14 mouse cellular contexts compared by ENCODE assay signal in genomic region chr10:16052463-16052889, GRCm38 (mm10).
DNase-seq lines count a peak whose midpoint lies in the region; ATAC-seq lines count a peak whose summit lies in the region.
"Had no signal": no experiment of that assay in that cellular context is flagged by ENCODE, and none has a peak within 500 bp of the region (broad histone marks: within the 10 kb centered on the region; RNA-seq: fewer than 3 reads in every experiment).

No protein-coding gene starts in this region.

- H3K27ac ChIP-seq in forebrain, embryonic 11.5 days (ENCODE audit: low read depth, low read length) = no peak overlapping the region; the same call in 1 of the 2 replicates
- no peak overlapping the region for H3K27ac ChIP-seq in forebrain, embryonic 10.5 days
- H3K27ac ChIP-seq in embryonic facial prominence, embryonic 14.5 days (replicated peaks; ENCODE audit: low read depth, low read length) = no peak overlapping the region
- 0 out of 2 replicates have a peak overlapping the region, but pooled peaks have one; percentile 33 for H3K27ac ChIP-seq in hindbrain, embryonic 14.5 days
- H3K27ac ChIP-seq in neural tube, embryonic 13.5 days (replicated peaks) = 0 out of 2 replicates have a peak overlapping the region, but pooled peaks have one; percentile 14
- H3K27ac ChIP-seq in kidney, embryonic 16.5 days (ENCODE audit: low read length) = no peak overlapping the region
- H3K27ac ChIP-seq: gastrocnemius, adult 2 months had no signal

- no peak overlapping the region for H3K9ac ChIP-seq in forebrain, embryonic 11.5 days (ENCODE audit: low read length)
- H3K9ac ChIP-seq in embryonic facial prominence, embryonic 14.5 days (ENCODE audit: low read depth, low read length) = no peak overlapping the region
- H3K9ac ChIP-seq in hindbrain, embryonic 14.5 days = no peak overlapping the region
- no peak overlapping the region for H3K9ac ChIP-seq in neural tube, embryonic 13.5 days
- H3K9ac ChIP-seq in kidney, embryonic 16.5 days (replicated peaks; ENCODE audit: low read length) = no peak overlapping the region

- DNase-seq in forebrain, embryonic 11.5 days (ENCODE audit: low spot score) = peak; percentile 60
- DNase-seq in forebrain, embryonic 10.5 days (ENCODE audit: extremely low spot score, low spot score) = no peak
- peak; percentile 22 for DNase-seq in embryonic facial prominence, embryonic 14.5 days (ENCODE audit: low spot score)
- peak; percentile 55 for DNase-seq in hindbrain, embryonic 14.5 days (ENCODE audit: low spot score)
- DNase-seq in right cerebral cortex, adult 18-20 months = no peak
- no peak for DNase-seq in layer of hippocampus, postnatal 10 days (ENCODE audit: low spot score in 2 of 2)
- DNase-seq: adrenal gland, adult 2 months; gastrocnemius, adult 2 months; heart, postnatal 10 days; lung, adult 18-20 months had no signal

- no peaks in the 10 kb centered on the region for H3K36me3 ChIP-seq in forebrain, embryonic 11.5 days (ENCODE audit: control insufficient read depth, insufficient read depth, low read length)
- H3K36me3 ChIP-seq in forebrain, embryonic 10.5 days (replicated peaks) = no peaks in the 10 kb centered on the region
- no peaks in the 10 kb centered on the region for H3K36me3 ChIP-seq in embryonic facial prominence, embryonic 14.5 days (ENCODE audit: control insufficient read depth, insufficient read depth, low read length)
- no peaks in the 10 kb centered on the region for H3K36me3 ChIP-seq in hindbrain, embryonic 14.5 days (replicated peaks; ENCODE audit: control insufficient read depth, insufficient read depth)
- H3K36me3 ChIP-seq in neural tube, embryonic 13.5 days = no peaks in the 10 kb centered on the region
- H3K36me3 ChIP-seq in kidney, embryonic 16.5 days (ENCODE audit: insufficient read depth, low read length) = no peaks in the 10 kb centered on the region

- peak; percentile 87 for ATAC-seq in forebrain, embryonic 11.5 days (replicated peaks; ENCODE audit: low FRiP score)
- ATAC-seq in embryonic facial prominence, embryonic 14.5 days (ENCODE audit: low read depth) = peak; percentile 55; the same call in 1 of the 2 replicates
- peak; percentile 89 for ATAC-seq in hindbrain, embryonic 14.5 days (ENCODE audit: low FRiP score)
- peak; percentile 79; the same call in 1 of the 2 replicates for ATAC-seq in neural tube, embryonic 13.5 days (ENCODE audit: low read depth)
- ATAC-seq in kidney, embryonic 16.5 days (ENCODE audit: low FRiP score, low TSS enrichment) = no peak
- ATAC-seq: intestine, postnatal 0 days had no signal

- H3K4me1 ChIP-seq in forebrain, embryonic 11.5 days (replicated peaks; ENCODE audit: control insufficient read depth, insufficient read depth, low read length) = peaks cover 2% of the 10 kb centered on the region; the same call in 1 of the 2 replicates
- peaks cover 13% of the 10 kb centered on the region for H3K4me1 ChIP-seq in forebrain, embryonic 10.5 days
- no peaks in the 10 kb centered on the region for H3K4me1 ChIP-seq in embryonic facial prominence, embryonic 14.5 days (ENCODE audit: control insufficient read depth, insufficient read depth, low read length)
- no peaks in the 10 kb centered on the region; the same call in 1 of the 2 replicates for H3K4me1 ChIP-seq in hindbrain, embryonic 14.5 days (replicated peaks; ENCODE audit: control insufficient read depth, insufficient read depth, low read length)
- H3K4me1 ChIP-seq in neural tube, embryonic 13.5 days (replicated peaks) = 0 out of 2 replicates have a peak, but pooled peaks cover 10% of the 10 kb centered on the region
- H3K4me1 ChIP-seq in kidney, embryonic 16.5 days (ENCODE audit: insufficient read depth, low read length) = no peaks in the 10 kb centered on the region

- no peaks in the 10 kb centered on the region for H3K9me3 ChIP-seq in forebrain, embryonic 11.5 days (ENCODE audit: control insufficient read depth, low read length)
- no peaks in the 10 kb centered on the region for H3K9me3 ChIP-seq in forebrain, embryonic 10.5 days
- no peaks in the 10 kb centered on the region for H3K9me3 ChIP-seq in embryonic facial prominence, embryonic 14.5 days (ENCODE audit: control insufficient read depth, low read length)
- no peaks in the 10 kb centered on the region for H3K9me3 ChIP-seq in hindbrain, embryonic 14.5 days (ENCODE audit: control insufficient read depth, low read length)
- no peaks in the 10 kb centered on the region for H3K9me3 ChIP-seq in neural tube, embryonic 13.5 days
- H3K9me3 ChIP-seq in kidney, embryonic 16.5 days (ENCODE audit: low read length) = no peaks in the 10 kb centered on the region

- H3K4me3 ChIP-seq in forebrain, embryonic 11.5 days (ENCODE audit: low read depth, low read length) = no peak overlapping the region
- H3K4me3 ChIP-seq in forebrain, embryonic 10.5 days = no peak overlapping the region
- H3K4me3 ChIP-seq in embryonic facial prominence, embryonic 14.5 days (ENCODE audit: low read depth, low read length) = no peak overlapping the region
- H3K4me3 ChIP-seq in hindbrain, embryonic 14.5 days (replicated peaks; ENCODE audit: low read length) = no peak overlapping the region
- H3K4me3 ChIP-seq in neural tube, embryonic 13.5 days = no peak overlapping the region
- no peak overlapping the region for H3K4me3 ChIP-seq in kidney, embryonic 16.5 days (ENCODE audit: low read length)
- H3K4me3 ChIP-seq: gastrocnemius, adult 2 months; myocyte had no signal

- H3K27me3 ChIP-seq in forebrain, embryonic 11.5 days (ENCODE audit: control insufficient read depth, insufficient read depth, low read length) = no peaks in the 10 kb centered on the region
- H3K27me3 ChIP-seq in forebrain, embryonic 10.5 days (ENCODE audit: poor library complexity, severe bottlenecking) = peaks cover 4% of the 10 kb centered on the region; the same call in 1 of the 2 replicates
- no peaks in the 10 kb centered on the region for H3K27me3 ChIP-seq in embryonic facial prominence, embryonic 14.5 days (replicated peaks; ENCODE audit: control insufficient read depth, insufficient read depth, low read length)
- H3K27me3 ChIP-seq in hindbrain, embryonic 14.5 days (ENCODE audit: control insufficient read depth, insufficient read depth, low read length) = no peaks in the 10 kb centered on the region
- no peaks in the 10 kb centered on the region for H3K27me3 ChIP-seq in neural tube, embryonic 13.5 days
- no peaks in the 10 kb centered on the region for H3K27me3 ChIP-seq in kidney, embryonic 16.5 days (ENCODE audit: insufficient read depth, low read length)

- WGBS in forebrain, embryonic 11.5 days = 28% methylated on average over 2 of the region's 2 CpGs
- 45% methylated on average over 2 of the region's 2 CpGs for WGBS in forebrain, embryonic 10.5 days
- WGBS in embryonic facial prominence, embryonic 14.5 days = 36% methylated on average over 2 of the region's 2 CpGs
- WGBS in hindbrain, embryonic 14.5 days = 22% methylated on average over 2 of the region's 2 CpGs
- 13% methylated on average over 2 of the region's 2 CpGs for WGBS in neural tube, embryonic 13.5 days
- 68% methylated on average over 2 of the region's 2 CpGs for WGBS in kidney, embryonic 16.5 days

- no peak overlapping the region for H3K4me2 ChIP-seq in forebrain, embryonic 11.5 days (ENCODE audit: low read depth, low read length, severe bottlenecking)
- H3K4me2 ChIP-seq in embryonic facial prominence, embryonic 14.5 days (ENCODE audit: low read depth, low read length) = no peak overlapping the region
- no peak overlapping the region for H3K4me2 ChIP-seq in hindbrain, embryonic 14.5 days (replicated peaks)
- H3K4me2 ChIP-seq in neural tube, embryonic 13.5 days = no peak overlapping the region
- no peak overlapping the region for H3K4me2 ChIP-seq in kidney, embryonic 16.5 days (replicated peaks; ENCODE audit: low read depth, low read length)

Comparison
In these comparisons a context has a peak if more than half of its experiments do, and no peak if none do; other contexts are left out.
1. DNase-seq: peak in forebrain, embryonic 11.5 days (single experiment), embryonic facial prominence, embryonic 14.5 days (single experiment) and hindbrain, embryonic 14.5 days (single experiment); none in forebrain, embryonic 10.5 days (single experiment), right cerebral cortex, adult 18-20 months (single experiment) and layer of hippocampus, postnatal 10 days (0 of 2).
2. H3K27ac ChIP-seq: peak in hindbrain, embryonic 14.5 days (single experiment) and neural tube, embryonic 13.5 days (single experiment); none in forebrain, embryonic 11.5 days (single experiment), forebrain, embryonic 10.5 days (single experiment), embryonic facial prominence, embryonic 14.5 days (single experiment) and kidney, embryonic 16.5 days (single experiment).